23 mouse cellular contexts compared by ENCODE assay signal in the genomic region with DNA sequence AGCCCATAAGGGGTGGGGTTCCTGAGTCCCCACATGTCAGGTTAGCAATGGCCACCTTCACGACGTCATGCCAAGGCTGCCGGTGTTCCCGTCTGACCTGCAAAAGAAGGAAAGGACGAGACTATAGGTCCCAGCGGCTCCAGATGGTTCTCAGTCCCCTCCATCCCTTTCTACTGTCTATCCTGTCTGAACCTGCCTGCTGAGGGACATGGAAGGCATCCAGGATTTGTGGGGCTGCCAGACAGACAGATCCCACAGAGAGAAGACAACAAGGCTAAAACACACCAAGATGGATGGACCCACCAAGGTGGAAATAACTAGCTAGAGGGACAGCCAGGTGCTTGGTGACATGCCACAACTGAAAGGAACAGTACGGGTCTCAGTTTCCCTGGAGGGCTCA.
"Had no signal": no experiment of that assay in that cellular context is flagged by ENCODE, and none has a peak within 500 bp of the region (broad histone marks: within the 10 kb centered on the region; RNA-seq: fewer than 3 reads in every experiment).

No protein-coding gene starts in this region.

- DNase-seq: kidney, postnatal 14 days; layer of hippocampus, adult 9-11 months; lung, adult 18-20 months; lung, postnatal 10 days; lung, postnatal 36 days; retina, postnatal 1 day; right cerebral cortex, postnatal 25 days; spleen, adult 18-20 months; thymus, postnatal 25 days had no signal

- H3K27ac ChIP-seq: layer of hippocampus, adult 2 months; left cerebral cortex, adult 2 months; limb, embryonic 12.5 days; limb, embryonic 15.5 days; liver, embryonic 15.5 days; lung, embryonic 15.5 days; midbrain, embryonic 10.5 days; midbrain, embryonic 13.5 days; neural tube, embryonic 13.5 days; stomach, embryonic 15.5 days had no signal

- H3K27me3 ChIP-seq: limb, embryonic 12.5 days; limb, embryonic 15.5 days; liver, embryonic 15.5 days; lung, embryonic 15.5 days; megakaryocyte, embryonic 14.5 days; midbrain, embryonic 13.5 days; neural tube, embryonic 13.5 days; stomach, embryonic 15.5 days had no signal

- H3K4me3 ChIP-seq: layer of hippocampus, adult 2 months; left cerebral cortex, adult 2 months; limb, embryonic 12.5 days; limb, embryonic 15.5 days; liver, embryonic 15.5 days; lung, embryonic 15.5 days; megakaryocyte, embryonic 14.5 days; midbrain, embryonic 10.5 days; midbrain, embryonic 13.5 days; myocyte; neural tube, embryonic 13.5 days; stomach, embryonic 15.5 days had no signal

- ATAC-seq: midbrain, embryonic 13.5 days; midbrain, embryonic 16.5 days had no signal

- H3K4me2 ChIP-seq: limb, embryonic 12.5 days; limb, embryonic 15.5 days; liver, embryonic 11.5 days; liver, embryonic 15.5 days; lung, embryonic 15.5 days; midbrain, embryonic 13.5 days; neural tube, embryonic 13.5 days; stomach, embryonic 15.5 days had no signal

- H3K9ac ChIP-seq: limb, embryonic 12.5 days; limb, embryonic 15.5 days; liver, embryonic 15.5 days; lung, embryonic 15.5 days; midbrain, embryonic 13.5 days; neural tube, embryonic 13.5 days; stomach, embryonic 15.5 days had no signal

- H3K9me3 ChIP-seq: limb, embryonic 12.5 days; limb, embryonic 15.5 days; liver, embryonic 15.5 days; lung, embryonic 15.5 days; megakaryocyte, embryonic 14.5 days; midbrain, embryonic 10.5 days; midbrain, embryonic 13.5 days; neural tube, embryonic 13.5 days; stomach, embryonic 15.5 days had no signal

- H3K36me3 ChIP-seq: limb, embryonic 12.5 days; limb, embryonic 15.5 days; lung, embryonic 15.5 days; midbrain, embryonic 10.5 days; midbrain, embryonic 13.5 days; neural tube, embryonic 13.5 days; stomach, embryonic 15.5 days had no signal
